In the genomic region with DNA sequence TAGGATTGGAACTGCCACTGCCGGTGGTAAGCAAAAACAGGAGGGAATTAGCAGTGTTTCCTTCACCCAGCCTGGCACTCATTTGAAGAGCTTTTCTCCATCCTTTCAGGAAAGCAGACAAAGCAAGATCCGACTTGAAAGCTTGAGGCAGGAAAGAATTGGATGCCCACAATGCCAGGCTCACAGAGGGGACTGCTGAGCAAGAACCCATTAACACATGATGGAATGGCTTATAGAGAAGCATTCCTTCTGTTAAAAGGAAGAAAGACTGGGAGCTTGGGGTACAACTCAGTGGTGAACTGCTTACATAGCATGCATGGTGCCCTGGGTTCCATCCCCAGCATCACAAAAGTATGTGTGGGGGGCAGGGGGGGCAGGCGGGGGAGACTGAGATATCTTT, we compare ENCODE assay signal across 21 mouse cellular contexts.
DNase-seq lines count a peak whose midpoint lies in the region; ATAC-seq and TF ChIP-seq lines count a peak whose summit lies in the region.
"Had no signal": no experiment of that assay in that cellular context is flagged by ENCODE, and none has a peak within 500 bp of the region (broad histone marks: within the 10 kb centered on the region; RNA-seq: fewer than 3 reads in every experiment).

No protein-coding gene starts in this region.

- peak; percentile 49 for DNase-seq in heart, adult 11 months
- no peak for DNase-seq in heart, postnatal 10 days
- peak; percentile 40 for DNase-seq in forebrain, embryonic 14.5 days (ENCODE audit: low spot score)
- no peak for DNase-seq in left cerebral cortex, postnatal 4 days
- DNase-seq: adrenal gland, adult 2 months; adrenal gland, postnatal 14 days; cerebellum, adult 18-20 months; cerebellum, adult 9-10 months; cerebellum, postnatal 14 days; gastrocnemius, postnatal 10 days; gastrocnemius, postnatal 36 days; heart, postnatal 36 days; kidney, adult 18-20 months had no signal

- no peak overlapping the region for H3K27ac ChIP-seq in forebrain, embryonic 14.5 days (ENCODE audit: low read depth, low read length)
- no peak overlapping the region for H3K27ac ChIP-seq in forebrain, embryonic 16.5 days (ENCODE audit: low read length)
- no peak overlapping the region for H3K27ac ChIP-seq in intestine, postnatal 0 days (ENCODE audit: low read depth, low read length)
- H3K27ac ChIP-seq: hindbrain, embryonic 10.5 days; hindbrain, embryonic 13.5 days; intestine, embryonic 15.5 days had no signal

- no peaks in the 10 kb centered on the region for H3K9me3 ChIP-seq in forebrain, embryonic 14.5 days (replicated peaks; ENCODE audit: control insufficient read depth, low read length)
- H3K9me3 ChIP-seq in forebrain, embryonic 16.5 days (ENCODE audit: control insufficient read depth, low read length), result no peaks in the 10 kb centered on the region
- no peaks in the 10 kb centered on the region for H3K9me3 ChIP-seq in intestine, postnatal 0 days (ENCODE audit: control insufficient read depth)
- H3K9me3 ChIP-seq: hindbrain, embryonic 13.5 days; intestine, embryonic 15.5 days had no signal

- no peak overlapping the region for H3K9ac ChIP-seq in forebrain, embryonic 14.5 days (ENCODE audit: low read length)
- no peak overlapping the region for H3K9ac ChIP-seq in forebrain, embryonic 16.5 days (replicated peaks; ENCODE audit: low read depth, low read length)
- no peak overlapping the region for H3K9ac ChIP-seq in intestine, postnatal 0 days (ENCODE audit: low read depth, low read length)
- H3K9ac ChIP-seq: hindbrain, embryonic 13.5 days; intestine, embryonic 15.5 days had no signal

- intact Hi-C loops in heart, postnatal 10 days (cut with DNase I), result no loop called here
- intact Hi-C loops in left cerebral cortex, postnatal 4 days (cut with DNase I), result no loop called here

- TF ChIP-seq CTCF in intestine, postnatal 0 days (IDR thresholded peaks at IDR 0.05; ENCODE audit: low read depth), result no peak

- no peaks in the 10 kb centered on the region for H3K36me3 ChIP-seq in forebrain, embryonic 14.5 days (ENCODE audit: control insufficient read depth, insufficient read depth, low read length)
- H3K36me3 ChIP-seq in forebrain, embryonic 16.5 days (ENCODE audit: control insufficient read depth, insufficient read depth), result no peaks in the 10 kb centered on the region
- H3K36me3 ChIP-seq in intestine, postnatal 0 days (ENCODE audit: control insufficient read depth, insufficient read depth), result no peaks in the 10 kb centered on the region
- H3K36me3 ChIP-seq: intestine, embryonic 15.5 days had no signal

- no peaks in the 10 kb centered on the region for H3K4me1 ChIP-seq in forebrain, embryonic 14.5 days (ENCODE audit: control insufficient read depth, insufficient read depth, low read length)
- no peaks in the 10 kb centered on the region for H3K4me1 ChIP-seq in forebrain, embryonic 16.5 days (replicated peaks; ENCODE audit: control insufficient read depth, insufficient read depth, low read length)
- H3K4me1 ChIP-seq in intestine, postnatal 0 days (replicated peaks; ENCODE audit: control insufficient read depth, insufficient read depth, low read length), result no peaks in the 10 kb centered on the region
- H3K4me1 ChIP-seq: hindbrain, embryonic 10.5 days; intestine, embryonic 15.5 days had no signal

- no peaks in the 10 kb centered on the region for H3K27me3 ChIP-seq in forebrain, embryonic 14.5 days (replicated peaks; ENCODE audit: control insufficient read depth, insufficient read depth, low read length)
- no peaks in the 10 kb centered on the region for H3K27me3 ChIP-seq in forebrain, embryonic 16.5 days (replicated peaks; ENCODE audit: control insufficient read depth, insufficient read depth, low read length)
- H3K27me3 ChIP-seq in intestine, postnatal 0 days (replicated peaks; ENCODE audit: control insufficient read depth, insufficient read depth, low read length), result no peaks in the 10 kb centered on the region
- H3K27me3 ChIP-seq: hindbrain, embryonic 13.5 days; intestine, embryonic 15.5 days had no signal

- peak; percentile 55; the same call in 1 of the 2 replicates for ATAC-seq in forebrain, embryonic 14.5 days
- ATAC-seq in forebrain, embryonic 16.5 days, result 0 out of 2 replicates have a peak, but pooled peaks have one; percentile 33
- no peak for ATAC-seq in intestine, postnatal 0 days
- ATAC-seq: CD4-positive, CD25-positive, alpha-beta regulatory T cell, adult 4 months; hindbrain, embryonic 16.5 days; intestine, embryonic 15.5 days had no signal

- no peak overlapping the region for H3K4me2 ChIP-seq in forebrain, embryonic 14.5 days (ENCODE audit: low read length)
- H3K4me2 ChIP-seq in forebrain, embryonic 16.5 days (ENCODE audit: low read length), result no peak overlapping the region
- H3K4me2 ChIP-seq in intestine, postnatal 0 days (replicated peaks; ENCODE audit: low read depth), result no peak overlapping the region
- H3K4me2 ChIP-seq: heart, embryonic 11.5 days; hindbrain, embryonic 13.5 days; intestine, embryonic 15.5 days had no signal

- H3K4me3 ChIP-seq in forebrain, embryonic 14.5 days (ENCODE audit: low read depth, low read length), result no peak overlapping the region
- H3K4me3 ChIP-seq in forebrain, embryonic 16.5 days (replicated peaks; ENCODE audit: low read length), result no peak overlapping the region
- H3K4me3 ChIP-seq in intestine, postnatal 0 days (ENCODE audit: low read depth, low read length), result no peak overlapping the region
- H3K4me3 ChIP-seq: hindbrain, embryonic 10.5 days; hindbrain, embryonic 13.5 days; intestine, embryonic 15.5 days had no signal

- WGBS in forebrain, embryonic 14.5 days, result 28% methylated on average over 3 of the region's 3 CpGs
- WGBS in forebrain, embryonic 16.5 days, result 26% methylated on average over 3 of the region's 3 CpGs
- 85% methylated on average over 3 of the region's 3 CpGs for WGBS in intestine, postnatal 0 days

Comparison
In these comparisons a context has a peak if more than half of its experiments do, and no peak if none do; other contexts are left out.
1. DNase-seq: peak in heart, adult 11 months (single experiment) and forebrain, embryonic 14.5 days (single experiment); none in heart, postnatal 10 days (0 of 2) and left cerebral cortex, postnatal 4 days (single experiment).